Mouse (Mus musculus): ENCODE results near the gene Zc4h2.

Gene Zc4h2

DNA sequence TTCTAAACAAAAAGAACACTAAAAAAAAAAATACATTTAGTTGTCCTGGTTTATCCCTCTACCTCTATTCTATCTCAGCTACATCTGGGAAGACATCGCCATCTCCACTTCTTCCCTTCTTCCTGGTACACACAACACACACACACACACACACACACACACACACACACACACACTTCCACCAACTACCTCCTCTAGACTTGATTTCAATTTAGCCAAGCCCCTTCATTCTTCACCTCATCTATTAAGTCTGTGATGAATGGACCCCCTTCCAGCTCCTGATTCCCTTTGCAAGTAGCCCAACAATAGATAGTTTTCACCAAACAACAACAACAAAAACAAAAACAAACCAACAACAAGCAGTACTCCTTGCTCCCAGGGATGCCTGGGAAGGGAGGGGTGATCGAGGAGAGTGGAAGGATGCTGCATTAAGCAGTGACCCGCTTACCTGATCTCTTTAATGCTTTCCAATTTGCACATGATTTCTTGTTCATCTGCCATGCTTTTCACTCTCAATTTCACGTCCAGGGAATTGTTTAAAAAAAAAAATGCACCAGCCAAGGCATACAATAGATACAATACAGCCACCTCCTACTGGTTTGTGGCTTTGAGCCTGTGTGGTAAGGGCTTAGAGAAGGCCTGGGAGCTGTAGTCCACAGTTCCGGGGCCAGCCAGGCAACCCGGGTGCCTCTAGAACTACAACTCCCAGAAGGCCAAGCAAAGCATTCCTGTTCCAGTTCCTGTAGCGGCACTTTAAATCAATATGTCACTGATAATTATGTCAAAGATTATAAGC, at the start of gene Zc4h2:
Zc4h2 (minus strand) TSS at position 706 of the 796 bp plus-strand sequence.
- peak; percentile 100 for ATAC-seq (ENCODE audit: low TSS enrichment)

DNA sequence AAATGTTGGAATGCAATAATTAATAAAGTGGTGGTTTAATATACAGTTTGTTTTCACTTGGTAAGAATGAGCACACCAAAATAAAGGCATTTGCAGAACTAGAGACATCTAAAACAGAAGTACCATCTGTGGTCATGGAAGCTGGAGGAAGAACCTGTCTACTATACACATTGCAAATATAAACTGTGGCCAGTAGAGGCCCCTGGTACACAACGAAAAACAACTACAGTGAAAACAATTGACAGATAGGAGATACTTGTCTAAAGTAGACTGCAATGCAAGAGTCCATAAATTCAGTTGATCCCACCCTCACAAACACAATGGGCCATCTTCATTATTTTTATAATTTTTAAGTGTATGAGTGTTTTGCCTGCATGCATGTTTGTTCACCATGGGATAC, 28.8 kb upstream of the Zc4h2 start:
- peak; percentile 83 for ATAC-seq (ENCODE audit: low TSS enrichment)

DNA sequence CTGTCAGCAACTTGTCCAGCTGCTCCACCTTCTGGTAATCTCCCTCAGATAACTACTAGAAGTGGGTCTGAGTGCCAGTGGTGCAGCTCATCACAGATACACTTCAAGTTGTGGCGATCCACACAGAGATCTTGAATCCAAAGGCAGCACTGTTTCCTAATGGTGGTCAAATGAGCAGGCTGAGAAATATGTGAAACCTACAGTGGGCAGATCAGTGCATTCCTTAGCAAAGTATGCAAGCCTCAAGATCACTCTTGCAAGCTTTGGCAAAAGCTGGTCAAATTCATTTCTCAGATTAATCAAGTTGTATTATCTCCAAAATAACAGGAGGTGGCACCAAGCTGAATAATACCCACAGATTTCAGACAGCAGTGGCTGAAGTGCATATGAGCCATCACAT, 23.9 kb upstream of the Zc4h2 start:
- no peak for ATAC-seq (ENCODE audit: low TSS enrichment)

- peak; percentile 41 for ATAC-seq (ENCODE audit: low TSS enrichment)
Measured at GRCm38 (mm10) chrX:95658600-95659084, 333 bp upstream of the Zc4h2 start.

DNA sequence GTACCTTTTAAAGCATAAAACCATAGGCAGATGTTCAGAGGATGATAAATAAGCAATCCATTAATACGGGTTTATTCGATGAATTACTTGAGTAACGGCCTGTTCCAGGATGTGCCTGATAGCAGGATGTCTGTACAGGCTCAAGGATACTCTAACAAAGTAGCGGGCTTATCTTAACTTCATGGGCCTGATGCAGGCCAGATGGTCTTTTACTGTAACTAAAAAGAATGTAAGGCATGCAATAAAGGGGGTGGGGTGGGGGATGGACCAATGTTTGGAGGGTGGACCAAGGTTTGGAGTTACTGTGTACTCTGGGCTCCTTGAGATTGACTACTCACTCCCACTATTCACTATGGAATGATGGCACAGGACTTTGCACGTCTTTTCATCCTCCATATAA, 57.7 kb downstream of the Zc4h2 start:
- ATAC-seq (ENCODE audit: low TSS enrichment): no peak
